Mouse (Mus musculus): ENCODE measurements around the gene Tet1.

DNA sequence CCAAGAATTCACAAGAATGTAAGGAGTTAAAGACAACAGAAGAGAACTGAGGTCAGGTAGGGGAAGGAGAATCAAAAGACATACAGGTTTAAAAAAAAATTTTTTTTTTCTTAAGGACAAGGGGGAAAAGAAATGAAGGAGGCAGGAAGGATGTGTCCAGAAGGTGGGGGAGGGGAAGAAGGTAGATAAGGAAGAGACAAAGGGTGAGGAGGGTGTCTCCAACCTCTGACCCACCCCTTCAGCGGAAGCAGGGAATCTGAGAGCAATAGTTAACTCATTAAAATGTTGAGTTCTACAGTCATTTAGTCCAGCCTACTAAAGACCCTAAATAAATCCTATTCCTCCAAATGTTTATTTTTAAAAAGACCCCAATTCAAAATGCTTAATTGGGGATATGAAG is 24.3 kb downstream of the Tet1 start:
- TF ChIP-seq UBTF (IDR thresholded peaks at IDR 0.05; ENCODE audit: borderline replicate concordance, insufficient read depth, low read depth, low read length): no peak
- TF ChIP-seq CTCF (IDR thresholded peaks at IDR 0.05 in 2 of 3, conservative IDR thresholded peaks at IDR 0.05 in 1 of 3; ENCODE audit: control insufficient read depth in 1 of 3, insufficient read depth in 1 of 3, low read depth in 2 of 3, low read length in 3 of 3, poor library complexity in 1 of 3, severe bottlenecking in 1 of 3): no peak
- no peak for TF ChIP-seq HCFC1 (IDR thresholded peaks at IDR 0.05; ENCODE audit: low read depth, low read length)
- TF ChIP-seq E2F4 (IDR thresholded peaks at IDR 0.05; ENCODE audit: borderline replicate concordance, low read depth, low read length): no peak
- TF ChIP-seq POLR2A (IDR thresholded peaks at IDR 0.05; ENCODE audit: control insufficient read depth in 1 of 2, insufficient read depth in 1 of 2, low read depth in 1 of 2, low read length in 2 of 2, poor library complexity in 1 of 2): no peak
- no peak for TF ChIP-seq ZNF384 (IDR thresholded peaks at IDR 0.05; ENCODE audit: low read depth, low read length)
- TF ChIP-seq EP300 (IDR thresholded peaks at IDR 0.05; ENCODE audit: low read depth in 1 of 2, low read length in 2 of 2): no peak
